Mouse (Mus musculus): ENCODE measurements at regions not wholly inside any gene's neighbourhood (a gene's known extent, or its start where the extent isn't known, plus 50 kb on each side); places are given as distances from the start of the nearest gene placed in this dataset.

DNA sequence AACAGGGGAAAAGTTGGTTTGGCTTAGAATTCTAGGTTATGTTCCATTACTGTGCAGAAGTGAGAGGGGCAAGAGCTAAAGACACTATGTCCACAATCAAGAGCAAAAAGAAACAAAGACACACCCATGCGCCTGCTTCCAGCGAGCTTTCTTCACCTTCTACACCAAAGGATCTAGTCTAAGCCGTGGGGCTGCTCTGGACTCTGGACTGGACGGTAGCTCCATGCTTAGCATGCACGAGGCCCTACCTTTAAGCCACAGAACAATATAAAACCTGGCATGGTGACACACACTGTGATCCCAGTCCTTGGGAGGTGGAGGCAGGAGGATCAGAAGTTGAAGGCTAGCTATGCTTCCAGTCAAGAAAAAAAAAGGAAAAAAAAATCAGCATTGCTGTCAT, 73.0 kb upstream of the Pias1 start:
- no peak for TF ChIP-seq FOSL1 (IDR thresholded peaks at IDR 0.05; ENCODE audit: insufficient read depth, low read length, poor library complexity, severe bottlenecking)
- no peak for TF ChIP-seq CTCF (IDR thresholded peaks at IDR 0.05; ENCODE audit: control insufficient read depth, insufficient read depth, insufficient read length)
